In the genomic region with DNA sequence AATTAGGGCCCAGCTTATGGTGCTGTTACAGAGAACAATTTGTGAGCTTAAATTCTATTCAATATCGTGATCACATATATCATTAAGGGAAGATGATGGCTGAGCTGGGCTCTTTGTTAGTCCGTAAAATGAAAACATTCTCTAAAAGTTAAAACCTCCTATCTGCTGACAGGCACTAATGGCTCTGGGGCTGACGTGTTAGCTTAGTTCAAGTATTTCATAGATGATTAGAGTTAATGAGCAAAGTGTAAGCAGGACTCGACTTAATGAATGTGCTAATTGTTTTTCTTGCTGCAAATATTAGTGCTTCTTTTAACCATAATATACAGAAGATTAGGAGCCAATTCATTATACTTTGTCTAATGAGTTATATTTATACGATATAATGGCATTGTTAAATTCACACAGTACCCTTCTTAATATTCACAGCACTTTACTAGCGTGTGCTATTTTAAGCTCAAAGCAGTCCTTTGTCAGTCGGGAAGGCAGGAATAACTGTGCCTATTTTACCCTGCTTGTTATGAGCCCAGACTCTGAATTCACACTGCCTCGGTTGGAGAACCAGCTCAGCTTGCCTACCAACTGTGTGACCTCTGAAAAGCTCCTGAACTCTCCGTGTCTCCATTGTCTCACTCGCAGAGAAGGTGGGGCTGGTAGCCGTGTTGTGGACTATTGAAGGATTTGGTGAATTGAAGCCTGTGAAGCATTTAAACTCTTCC, we compare ENCODE assay signal across 13 mouse cellular contexts. TPM values are rescaled to one million over a fixed set of nuclear protein-coding genes. Genes with fewer than 3 reads are reported as not detected.
A peak's percentile ranks its signal among the peaks of the same experiment; 100 is the strongest.
DNase-seq lines count a peak whose midpoint lies in the region; ATAC-seq and TF ChIP-seq lines count a peak whose summit lies in the region.
"Had no signal": no experiment of that assay in that cellular context is flagged by ENCODE, and none has a peak within 500 bp of the region (broad histone marks: within the 10 kb centered on the region; RNA-seq: fewer than 3 reads in every experiment).

No protein-coding gene starts in this region.

- H3K4me2 ChIP-seq in forebrain, embryonic 14.5 days (ENCODE audit: low read length): peak overlapping the region; percentile 24; the same call in 1 of the 2 replicates
- H3K4me2 ChIP-seq in hindbrain, embryonic 14.5 days (replicated peaks): no peak overlapping the region
- H3K4me2 ChIP-seq in midbrain, postnatal 0 days (ENCODE audit: low read depth, low read length, poor library complexity, severe bottlenecking): no peak overlapping the region

- DNase-seq in left cerebral cortex, adult 11 months (ENCODE audit: low spot score): peak; percentile 35
- DNase-seq in left cerebral cortex, adult 18-20 months (ENCODE audit: low spot score in 2 of 2): no peak
- peak; percentile 83 for DNase-seq in forebrain, embryonic 14.5 days (ENCODE audit: low spot score)
- peak; percentile 55 for DNase-seq in hindbrain, embryonic 14.5 days (ENCODE audit: low spot score)
- DNase-seq in midbrain, postnatal 0 days (ENCODE audit: low spot score): peak; percentile 35
- DNase-seq in MN1 (ENCODE audit: low spot score): no peak
- no peak for DNase-seq in testis, postnatal 10 days (ENCODE audit: low spot score)
- DNase-seq: thymus, adult 18-20 months had no signal

- peaks cover 24% of the 10 kb centered on the region for H3K4me1 ChIP-seq in forebrain, embryonic 14.5 days (ENCODE audit: control insufficient read depth, insufficient read depth, low read length)
- H3K4me1 ChIP-seq in hindbrain, embryonic 14.5 days (replicated peaks; ENCODE audit: control insufficient read depth, insufficient read depth, low read length): peaks cover 22% of the 10 kb centered on the region
- H3K4me1 ChIP-seq in midbrain, postnatal 0 days (ENCODE audit: insufficient read depth, low read length): peaks cover 8% of the 10 kb centered on the region

- peak; percentile 89 for ATAC-seq in forebrain, embryonic 14.5 days
- ATAC-seq in hindbrain, embryonic 14.5 days (ENCODE audit: low FRiP score): no peak
- 0 out of 2 replicates have a peak, but pooled peaks have one; percentile 16 for ATAC-seq in midbrain, postnatal 0 days (ENCODE audit: low FRiP score)
- ATAC-seq in megakaryocyte-erythroid progenitor cell, adult 5-6 weeks (replicated peaks; ENCODE audit: low FRiP score, low TSS enrichment, poor library complexity, severe bottlenecking): no peak
- ATAC-seq: lung, postnatal 0 days had no signal

- WGBS in forebrain, embryonic 14.5 days: 4% methylated on average over 11 of the region's 11 CpGs
- 25% methylated on average over 11 of the region's 11 CpGs for WGBS in hindbrain, embryonic 14.5 days
- WGBS in midbrain, postnatal 0 days: 21% methylated on average over 11 of the region's 11 CpGs

- H3K36me3 ChIP-seq in forebrain, embryonic 14.5 days (ENCODE audit: control insufficient read depth, insufficient read depth, low read length): no peaks in the 10 kb centered on the region
- H3K36me3 ChIP-seq in hindbrain, embryonic 14.5 days (replicated peaks; ENCODE audit: control insufficient read depth, insufficient read depth): no peaks in the 10 kb centered on the region
- no peaks in the 10 kb centered on the region for H3K36me3 ChIP-seq in midbrain, postnatal 0 days (ENCODE audit: insufficient read depth, low read length)

- TF ChIP-seq CTCF in midbrain, postnatal 0 days (IDR thresholded peaks at IDR 0.05): no peak

- H3K27ac ChIP-seq in forebrain, embryonic 14.5 days (ENCODE audit: low read depth, low read length): peak overlapping the region; percentile 72
- H3K27ac ChIP-seq in hindbrain, embryonic 14.5 days: peak overlapping the region; percentile 56
- H3K27ac ChIP-seq in midbrain, postnatal 0 days (ENCODE audit: low read depth, low read length): peak overlapping the region; percentile 65

- no peak overlapping the region for H3K4me3 ChIP-seq in forebrain, embryonic 14.5 days (ENCODE audit: low read depth, low read length)
- no peak overlapping the region for H3K4me3 ChIP-seq in hindbrain, embryonic 14.5 days (replicated peaks; ENCODE audit: low read length)
- H3K4me3 ChIP-seq in midbrain, postnatal 0 days (ENCODE audit: low read depth, low read length): no peak overlapping the region

- no peaks in the 10 kb centered on the region for H3K9me3 ChIP-seq in forebrain, embryonic 14.5 days (replicated peaks; ENCODE audit: control insufficient read depth, low read length)
- H3K9me3 ChIP-seq in hindbrain, embryonic 14.5 days (ENCODE audit: control insufficient read depth, low read length): no peaks in the 10 kb centered on the region
- H3K9me3 ChIP-seq in midbrain, postnatal 0 days (ENCODE audit: low read length): no peaks in the 10 kb centered on the region

- 0 out of 2 replicates have a peak overlapping the region, but pooled peaks have one; percentile 5 for H3K9ac ChIP-seq in forebrain, embryonic 14.5 days (ENCODE audit: low read length)
- no peak overlapping the region; the same call in 1 of the 2 replicates for H3K9ac ChIP-seq in hindbrain, embryonic 14.5 days
- no peak overlapping the region for H3K9ac ChIP-seq in midbrain, postnatal 0 days (replicated peaks; ENCODE audit: low read length, poor library complexity, severe bottlenecking)

- no peaks in the 10 kb centered on the region for H3K27me3 ChIP-seq in forebrain, embryonic 14.5 days (replicated peaks; ENCODE audit: control insufficient read depth, insufficient read depth, low read length)
- H3K27me3 ChIP-seq in hindbrain, embryonic 14.5 days (ENCODE audit: control insufficient read depth, insufficient read depth, low read length): no peaks in the 10 kb centered on the region
- no peaks in the 10 kb centered on the region for H3K27me3 ChIP-seq in midbrain, postnatal 0 days (ENCODE audit: insufficient read depth, low read length)

RNA-seq across cellular contexts. Expression of gene 4933402D24Rik, which starts 50.6 kb away (rescaled TPM):
- total RNA-seq in left cerebral cortex, adult 18-20 months (2021): under 1 TPM; 0.19 to 0.35 TPM
- polyA plus RNA-seq in forebrain, embryonic 14.5 days (2014; fragmentation: Nextera tagmentation; extraction: Ambion mirVana): 0.28 and 0.32 TPM in 2 replicates
- 0.32 and 0.34 TPM in 2 replicates for polyA plus RNA-seq in hindbrain, embryonic 14.5 days (2014; fragmentation: Nextera tagmentation; extraction: Ambion mirVana)
- total RNA-seq in midbrain, postnatal 0 days (2014; rRNA removed): not detected in 2 replicates
- polyA plus RNA-seq in midbrain, postnatal 0 days (2015; fragmentation: Nextera tagmentation; extraction: Ambion mirVana): 0.31 and 0.42 TPM in 2 replicates
- total RNA-seq in megakaryocyte-erythroid progenitor cell, adult 5-6 weeks (2014; fragmentation: Nextera tagmentation): not detected in 2 replicates
- total RNA-seq in megakaryocyte-erythroid progenitor cell, adult 5-6 weeks (2017): not detected in 2 replicates
- total RNA-seq: adrenal gland, adult 18-20 months; hematopoietic stem cell, adult 5-6 weeks; layer of hippocampus, postnatal 36 days had no signal
- polyA plus RNA-seq: lung, postnatal 0 days had no signal

Comparison
In these comparisons a context has a peak if more than half of its experiments do, and no peak if none do; other contexts are left out.
1. DNase-seq: peak in left cerebral cortex, adult 11 months (single experiment), forebrain, embryonic 14.5 days (single experiment), hindbrain, embryonic 14.5 days (single experiment) and midbrain, postnatal 0 days (single experiment); none in left cerebral cortex, adult 18-20 months (0 of 2), MN1 (single experiment) and testis, postnatal 10 days (single experiment).
2. ATAC-seq: peak in forebrain, embryonic 14.5 days (single experiment) and midbrain, postnatal 0 days (single experiment); none in hindbrain, embryonic 14.5 days (single experiment) and megakaryocyte-erythroid progenitor cell, adult 5-6 weeks (single experiment).
3. Peak in every context shown above with its lines, with median percentiles within 50 percentile points of each other: H3K27ac ChIP-seq.